Mouse (Mus musculus) right cerebral cortex, postnatal 4 days (tissue): ENCODE data around the gene Olfr1331.
"Not testable (repeated sequence)": the region's sequence is repeated elsewhere in the genome, so short reads cannot be mapped to it uniquely, and the experiment has no call there.

ENCODE experiments used
- DNase-seq: peaks from one replicate; pipeline ENCODE4 v3.0.0-alpha.2; 2022

Olfr1331 gene

DNA sequence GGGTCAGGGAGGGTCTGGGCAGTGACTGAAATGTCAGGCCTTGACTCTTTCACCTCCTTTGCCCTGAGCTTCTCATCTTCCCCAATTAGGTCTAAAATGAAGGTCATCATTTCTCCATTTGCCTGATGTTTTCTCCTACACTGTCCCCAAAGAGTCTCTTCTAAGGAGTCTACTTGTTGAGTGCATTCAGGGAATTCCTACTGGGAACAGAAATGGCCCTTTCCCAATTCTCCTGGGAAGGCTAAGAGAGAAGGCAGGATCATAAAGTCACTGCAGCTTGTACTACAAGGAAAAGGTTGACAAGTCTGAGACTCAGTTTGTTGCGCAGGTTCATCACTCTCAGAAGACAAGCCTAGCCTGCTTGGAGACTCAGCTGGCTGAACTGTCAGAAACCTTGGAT is at the start of gene Olfr1331:
TSS of gene Olfr1331 (plus strand) at position 301 of the 400 bp plus-strand sequence.
- DNase-seq: no peak

DNA sequence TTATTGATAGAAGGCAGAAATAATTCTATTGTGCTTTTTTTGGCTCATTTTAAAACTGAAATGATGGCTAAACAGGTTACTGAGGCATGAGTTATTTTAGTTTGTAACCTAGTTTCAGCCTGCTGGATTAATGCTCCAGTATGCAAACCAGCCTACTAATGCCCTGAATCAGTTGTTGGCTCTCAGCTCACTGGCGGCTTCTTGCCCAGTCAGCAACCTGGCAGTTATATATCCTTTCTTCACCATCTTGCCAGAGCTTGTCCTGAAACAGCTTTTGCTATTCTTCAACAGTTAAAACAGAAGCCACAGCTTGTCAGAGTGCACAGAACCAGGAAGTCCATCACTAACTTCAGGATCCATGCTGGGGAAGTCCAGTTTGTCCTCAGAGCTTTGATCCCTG is 45.5 kb upstream of the Olfr1331 start:
- DNase-seq: no peak

DNA sequence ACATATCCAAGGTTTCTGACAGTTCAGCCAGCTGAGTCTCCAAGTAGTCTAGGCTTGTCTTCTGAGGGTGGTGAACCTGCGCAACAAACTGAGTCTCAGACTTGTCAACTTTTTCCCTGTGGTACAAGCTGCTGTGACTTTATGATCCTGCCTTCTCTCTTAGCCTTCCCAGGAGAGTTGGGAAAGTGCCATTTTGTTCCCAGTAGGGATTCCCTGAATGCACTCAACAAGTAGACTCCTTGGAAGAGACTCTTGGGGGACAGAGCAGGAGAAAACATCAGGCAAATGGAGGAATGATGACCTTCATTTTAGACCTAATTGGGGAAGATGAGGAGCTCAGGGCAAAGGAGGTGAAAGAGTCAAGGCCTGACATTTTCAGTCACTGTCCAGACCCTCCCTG is 28.3 kb upstream of the Olfr1331 start, which contains the start of gene Olfr1333:
TSS of gene Olfr1333 (minus strand) at position 101 of the 400 bp plus-strand sequence.
- DNase-seq: no peak

DNA sequence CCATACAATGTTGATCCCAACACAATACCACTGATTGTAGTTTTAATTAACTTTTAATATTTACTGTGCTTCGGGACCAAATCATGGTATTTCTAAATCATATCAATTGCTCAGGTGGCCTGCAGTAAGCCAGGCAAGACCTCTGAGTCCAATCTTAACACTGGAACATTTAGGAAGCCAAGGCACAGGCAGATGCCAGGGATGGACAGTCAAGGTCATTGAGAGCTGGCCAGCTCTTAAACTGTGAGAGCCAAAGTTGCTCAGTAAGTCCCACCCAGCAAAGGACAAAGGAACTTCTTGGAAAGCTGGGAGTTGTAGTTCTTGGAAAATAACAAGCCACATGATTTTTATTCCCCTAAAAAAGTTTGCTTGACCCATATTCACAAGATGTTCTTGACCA is 2.7 kb upstream of the Olfr1331 start:
- no peak for DNase-seq

DNA sequence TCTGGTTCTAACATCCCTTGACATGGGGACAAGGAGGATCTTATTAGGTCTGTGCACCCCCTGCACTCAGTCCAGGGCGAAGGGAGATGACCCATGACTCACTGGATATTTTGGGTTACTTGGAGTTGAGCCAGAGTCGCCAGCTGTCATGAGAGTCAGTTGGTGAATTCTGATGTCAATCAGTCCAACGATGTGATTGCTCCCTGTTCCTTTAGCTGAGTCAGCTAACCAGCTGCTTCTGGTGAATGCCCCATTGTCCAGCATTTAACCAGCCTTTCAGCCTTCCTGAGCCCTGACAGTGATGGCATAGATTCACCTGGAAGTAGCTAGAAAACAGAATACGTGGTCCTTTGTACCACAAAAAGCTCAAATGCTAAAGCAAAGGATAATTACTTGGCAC is 1.7 kb upstream of the Olfr1331 start:
- no peak for DNase-seq

DNA sequence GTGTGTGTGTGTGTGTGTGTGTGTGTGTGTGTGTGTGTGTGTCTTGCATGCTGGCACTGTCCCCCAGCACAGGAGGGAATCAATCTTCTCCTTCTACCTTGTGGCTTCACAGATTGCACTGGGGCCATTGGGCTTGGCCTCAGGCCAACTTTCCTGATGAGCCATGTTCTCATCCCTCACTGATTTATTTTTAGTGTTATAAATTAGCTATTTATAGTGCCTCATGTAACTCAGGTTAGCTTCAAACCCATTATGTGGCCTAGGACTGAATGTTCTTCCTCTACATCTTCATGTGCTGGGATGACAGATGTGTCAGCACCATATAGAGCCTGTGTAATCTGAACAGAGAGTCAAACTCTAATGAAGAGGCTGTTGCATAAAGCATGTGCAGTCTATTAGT is 3.1 kb downstream of the Olfr1331 start:
- DNase-seq: no peak

DNA sequence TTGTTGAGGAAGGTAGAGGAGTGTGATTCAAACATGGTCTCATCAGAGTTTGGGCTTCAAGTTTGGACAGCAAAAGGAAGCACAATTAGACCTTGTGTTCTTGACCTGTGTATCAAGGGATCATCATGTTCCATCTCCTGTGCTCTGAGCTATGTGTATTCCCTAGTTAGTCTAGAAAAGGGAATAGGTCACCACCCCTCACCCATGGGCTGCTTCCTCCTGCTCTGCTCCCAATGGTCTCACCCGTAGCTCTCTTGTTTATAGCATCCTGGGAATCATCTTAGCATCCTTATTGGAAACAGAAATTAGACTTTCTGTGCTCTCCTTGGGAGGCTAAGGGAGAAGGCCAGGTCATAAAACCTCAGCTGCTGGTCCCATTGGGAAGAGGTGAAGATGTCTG is 23.8 kb downstream of the Olfr1331 start, which contains the start of gene Olfr1330:
TSS of gene Olfr1330 (plus strand) at position 301 of the 400 bp plus-strand sequence.
- no peak for DNase-seq

DNA sequence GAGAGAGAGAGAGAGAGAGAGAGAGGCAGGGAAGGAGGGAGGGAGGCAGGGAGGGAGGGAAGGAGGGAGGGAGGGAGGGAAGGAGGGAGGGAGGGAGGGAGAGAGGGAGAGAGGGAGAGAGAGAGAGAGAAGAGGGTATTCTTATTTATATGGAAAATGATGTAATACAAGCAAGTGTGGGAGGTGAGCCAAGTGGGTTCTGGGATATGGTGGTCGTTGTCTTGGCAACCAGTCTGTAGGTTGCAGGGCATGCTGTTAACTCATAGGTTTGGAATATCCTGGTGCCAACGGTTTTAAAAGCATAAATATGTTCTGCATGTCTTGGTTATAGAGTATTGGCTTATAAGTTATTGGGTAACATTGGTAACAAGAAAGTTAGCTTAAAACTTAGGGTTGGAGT is 37.5 kb downstream of the Olfr1331 start:
- DNase-seq: peak; percentile 4

DNA sequence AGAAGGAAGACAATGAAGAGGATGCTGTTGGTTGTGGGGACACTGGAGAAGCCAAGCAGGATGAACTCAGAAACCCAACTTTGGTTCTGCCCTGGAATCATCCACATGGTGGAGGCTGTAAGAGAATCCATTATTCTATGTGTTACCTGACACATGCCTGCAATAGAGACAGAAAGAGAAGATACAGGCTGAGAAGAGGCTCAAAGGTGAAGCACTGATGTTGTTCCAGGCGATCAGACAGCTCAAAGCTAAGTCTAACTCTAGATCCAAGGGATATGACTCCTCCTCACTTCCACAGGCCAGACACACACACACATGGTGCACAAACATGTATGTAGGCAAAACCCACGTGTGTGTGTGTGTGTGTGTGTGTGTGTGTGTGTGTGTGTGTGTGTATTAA is 52.9 kb downstream of the Olfr1331 start, which contains the start of gene Olfr1329:
TSS of gene Olfr1329 (minus strand) at position 101 of the 400 bp plus-strand sequence.
- DNase-seq: not testable (repeated sequence)
